Mouse (Mus musculus) gastrocnemius, adult 18-20 months (tissue): ENCODE results near the gene Gm14137. TPM values are rescaled to one million over a fixed set of nuclear protein-coding genes. Genes with fewer than 3 reads are reported as not detected.

Experiments used
- DNase-seq: peaks from one replicate; pipeline ENCODE4 v3.0.0; 2021; ENCODE audit warnings: low spot score
- total RNA-seq, 2 experiments: library from RNA; stranded (reverse); gene quantifications; 2 replicates each; pipeline ENCODE4 v1.2.3; 2021

Gene Gm14137
- total RNA-seq, 2 experiments from 2014 or later, result not detected

GRCm38 (mm10) chr2:119172862-119173576 is 1.3 kb upstream of the Gm14137 start:
- no peak for DNase-seq

GRCm38 (mm10) chr2:119174866-119175265 is 557 bp downstream of the Gm14137 start:
- DNase-seq, result no peak

- no peak for DNase-seq
Measured at GRCm38 (mm10) chr2:119175614-119176013, 1.3 kb downstream of the Gm14137 start.

GRCm38 (mm10) chr2:119176761-119177160 is 2.5 kb downstream of the Gm14137 start:
- no peak for DNase-seq

GRCm38 (mm10) chr2:119177384-119177939 is 3.2 kb downstream of the Gm14137 start:
- DNase-seq, result no peak

GRCm38 (mm10) chr2:119182914-119183313 is 8.6 kb downstream of the Gm14137 start:
- no peak for DNase-seq

- peak; percentile 89 for DNase-seq
Measured at GRCm38 (mm10) chr2:119189029-119189710, 14.9 kb downstream of the Gm14137 start.

GRCm38 (mm10) chr2:119190969-119191368 is 16.7 kb downstream of the Gm14137 start:
- DNase-seq, result no peak

- peak; percentile 68 for DNase-seq
Measured at GRCm38 (mm10) chr2:119194140-119194539, 19.8 kb downstream of the Gm14137 start.

GRCm38 (mm10) chr2:119196316-119197108 is 22.2 kb downstream of the Gm14137 start:
- no peak for DNase-seq

- no peak for DNase-seq
Measured at GRCm38 (mm10) chr2:119197493-119197892, 23.2 kb downstream of the Gm14137 start.

- no peak for DNase-seq
Measured at GRCm38 (mm10) chr2:119198049-119198448, 23.7 kb downstream of the Gm14137 start.

GRCm38 (mm10) chr2:119198934-119199333 is 24.6 kb downstream of the Gm14137 start:
- DNase-seq, result no peak

GRCm38 (mm10) chr2:119202914-119203453 is 28.7 kb downstream of the Gm14137 start:
- DNase-seq, result no peak

GRCm38 (mm10) chr2:119203871-119204460 is 29.7 kb downstream of the Gm14137 start:
- no peak for DNase-seq

GRCm38 (mm10) chr2:119207961-119208343 is 33.6 kb downstream of the Gm14137 start:
- DNase-seq, result no peak

- peak; percentile 95 for DNase-seq
Measured at GRCm38 (mm10) chr2:119208344-119209175, 34.3 kb downstream of the Gm14137 start, which contains the start of the genes Zfyve19 and Dnajc17. Gene Zfyve19, plus strand, starts transcription at chr2:119208617. Gene Dnajc17, minus strand, starts transcription at chr2:119208795.

- DNase-seq, result no peak
Measured at GRCm38 (mm10) chr2:119209176-119209507, 34.8 kb downstream of the Gm14137 start.
